Mouse (Mus musculus) CH12.LX (cell line): Measurements from ENCODE around the gene Ibsp.

ENCODE experiments used
- CTCF ChIP-seq, 2 experiments: IDR thresholded peaks in 1 of 2; conservative IDR thresholded peaks in 1 of 2; 2 replicates each; pipeline ENCODE4 v1.5.1; 2011 to 2012; ENCODE audit warnings: low read depth in 2 of 2, low read length in 2 of 2, improper control_type of control experiment in 1 of 2, inconsistent platforms in 1 of 2, mild to moderate bottlenecking in 1 of 2, moderate library complexity in 1 of 2
- MAX ChIP-seq: IDR thresholded peaks from 2 replicates; pipeline ENCODE4 v1.6.1; 2011; ENCODE audit warnings: low read length, improper control_type of control experiment

DNA sequence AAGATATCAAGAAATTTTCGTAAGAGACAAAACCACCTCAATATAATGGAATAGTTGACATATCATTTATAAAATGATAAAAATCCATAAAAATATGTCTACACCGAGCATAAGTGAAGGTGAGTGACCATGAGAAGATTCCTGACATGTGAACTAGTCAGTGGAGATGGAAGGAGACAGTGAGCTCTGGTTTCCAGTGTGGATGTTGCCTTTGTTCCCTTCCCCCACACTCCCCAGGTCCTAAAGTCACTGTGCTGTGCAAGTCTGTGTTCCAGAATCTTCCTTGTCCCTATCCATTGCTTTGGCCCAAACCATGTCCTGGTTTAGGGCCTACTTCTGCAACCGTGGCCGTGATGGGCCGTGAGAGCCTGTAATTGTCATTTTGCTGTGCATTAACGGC is 34.7 kb downstream of the Ibsp start:
- TF ChIP-seq CTCF (conservative IDR thresholded peaks at IDR 0.05 in 1 of 2, IDR thresholded peaks at IDR 0.05 in 1 of 2; ENCODE audit: low read depth in 2 of 2, low read length in 2 of 2) (no peak), MAX (no peak)
